Mouse (Mus musculus): ENCODE measurements around the gene Cdk7. TPM values are rescaled to one million over a fixed set of nuclear protein-coding genes. Genes with fewer than 3 reads are reported as not detected.
"Not testable (repeated sequence)": the region's sequence is repeated elsewhere in the genome, so short reads cannot be mapped to it uniquely, and the experiment has no call there.

The Cdk7 gene
- polyA plus RNA-seq, 1 experiment from 2014 or later, result 50.7 TPM

DNA sequence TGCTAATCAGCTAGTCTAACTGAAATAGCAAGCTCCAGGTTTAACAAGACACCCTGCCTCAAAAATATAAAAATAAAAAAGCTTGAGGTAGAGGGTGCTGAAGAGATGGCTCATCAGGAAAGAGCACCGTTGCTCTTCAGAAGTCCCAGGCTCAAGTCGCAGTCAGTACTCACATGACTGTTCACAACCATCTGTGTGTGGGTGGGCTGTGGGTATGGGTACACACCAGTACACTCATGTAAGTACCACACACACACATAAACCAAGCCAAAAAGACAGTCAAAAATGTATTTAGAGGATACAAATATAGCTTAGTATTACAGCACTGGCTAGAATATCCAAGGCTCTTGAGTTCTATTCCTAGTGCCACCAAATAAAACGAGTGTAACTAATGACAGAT is 15.4 kb upstream of the Cdk7 start:
- ATAC-seq (ENCODE audit: low FRiP score), result no peak
- Histone ChIP-seq H3K36me3 (no peaks in the 10 kb centered on the region), H3K27me3 (no peaks in the 10 kb centered on the region), H3K9ac (no peak overlapping the region), H3K4me3 (no peak overlapping the region), H3K4me2 (no peak overlapping the region), H3K9me3 (no peaks in the 10 kb centered on the region), H3K27ac (no peak overlapping the region), H3K4me1 (replicated peaks) (peaks cover 14% of the 10 kb centered on the region)
- WGBS, result 93% methylated on average over 3 of the region's 3 CpGs

DNA sequence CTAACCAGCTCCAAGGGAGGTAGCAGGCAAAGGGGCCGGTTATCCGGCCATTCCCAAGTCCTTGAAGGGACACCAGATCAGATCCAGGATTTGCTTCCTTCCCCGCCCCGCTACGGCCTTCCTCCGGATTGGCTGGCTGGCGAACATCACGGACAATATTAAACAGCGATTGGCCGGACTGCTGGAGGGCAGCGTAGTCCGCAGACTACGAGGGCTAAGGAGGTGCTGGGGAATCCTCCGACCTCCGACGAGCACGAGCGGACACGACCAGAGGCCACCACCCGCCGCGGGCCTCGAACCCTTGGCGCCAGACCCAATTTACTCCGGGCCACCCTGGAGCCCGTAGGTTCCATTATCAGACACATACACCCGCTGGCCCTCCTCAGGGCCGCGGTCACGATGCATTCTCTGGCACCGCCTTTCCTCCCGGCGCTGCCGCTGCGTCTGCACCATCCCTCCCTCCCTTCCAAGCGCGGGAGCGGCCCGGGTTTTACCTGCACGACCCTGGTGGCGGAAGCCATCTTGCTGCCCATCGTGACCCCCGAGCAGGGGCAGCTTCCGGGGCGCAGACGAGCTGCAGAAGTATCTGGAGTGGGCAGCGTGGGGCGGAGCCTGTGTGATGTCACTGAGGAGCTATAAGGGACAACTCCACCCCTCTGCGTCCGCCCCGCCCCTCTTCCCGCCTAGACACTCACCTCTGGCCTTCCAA is 13.5 kb upstream of the Cdk7 start, which contains the start of gene Mrps36:
TSS of gene Mrps36 (minus strand) at position 624 of the 709 bp plus-strand sequence.
- ATAC-seq (ENCODE audit: low FRiP score), result peak; percentile 97
- Histone ChIP-seq H3K27ac (peak within 1 kb of the TSS; percentile 98), H3K27me3 (no peaks in the 10 kb centered on the region), H3K9me3 (no peaks in the 10 kb centered on the region), H3K4me1 (replicated peaks) (peaks cover 14% of the 10 kb centered on the region), H3K4me3 (peak within 1 kb of the TSS; percentile 79), H3K36me3 (0 out of 2 replicates have a peak, but pooled peaks cover 7% of the 10 kb centered on the region), H3K4me2 (peak within 1 kb of the TSS; percentile 59), H3K9ac (peak within 1 kb of the TSS; percentile 86)
- WGBS, result under 1% methylated on average over 52 of the region's 52 CpGs

DNA sequence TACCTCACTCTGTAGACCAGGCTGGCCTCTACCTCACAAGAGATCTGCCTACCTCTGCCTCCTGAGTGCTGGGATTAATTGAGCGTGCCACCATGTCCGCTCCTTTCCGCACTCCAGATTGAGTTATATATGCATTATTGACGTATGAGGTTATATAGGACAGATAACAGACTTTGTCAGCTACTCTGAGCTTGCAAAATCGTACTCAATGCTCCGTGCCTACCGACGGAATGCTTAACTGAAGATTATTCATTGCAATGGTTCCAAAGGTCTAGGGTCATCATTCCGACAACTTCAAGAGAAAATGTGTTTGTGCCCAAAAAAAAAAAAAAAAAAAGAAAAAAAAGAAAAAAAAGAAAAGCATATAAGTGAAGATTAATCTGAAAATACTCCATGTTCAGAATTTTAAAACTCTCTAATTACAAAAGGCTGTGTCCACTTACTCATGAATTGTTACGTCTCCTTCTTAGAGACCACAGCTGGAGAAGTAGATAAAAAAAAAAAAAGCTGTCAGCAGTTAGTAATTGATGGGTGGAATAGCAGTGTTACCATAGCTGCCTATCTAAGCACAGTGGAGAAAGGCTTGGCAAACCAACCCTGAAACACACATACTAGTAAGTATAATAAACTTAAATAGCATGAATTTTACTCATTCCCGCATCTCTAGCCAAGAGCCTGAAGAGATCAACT is 12.8 kb upstream of the Cdk7 start:
- ATAC-seq (ENCODE audit: low FRiP score), result peak; percentile 72
- 66% methylated on average over 11 of the region's 11 CpGs for WGBS
- peak overlapping the region; percentile 98 for H3K27ac ChIP-seq
- peaks cover 14% of the 10 kb centered on the region for H3K4me1 ChIP-seq (replicated peaks)
- no peaks in the 10 kb centered on the region for H3K27me3 ChIP-seq
- H3K9ac ChIP-seq, result peak overlapping the region; percentile 86
- peak overlapping the region; percentile 79 for H3K4me3 ChIP-seq
- H3K36me3 ChIP-seq, result peaks cover 10% of the 10 kb centered on the region
- peak overlapping the region; percentile 59 for H3K4me2 ChIP-seq
- H3K9me3 ChIP-seq, result no peaks in the 10 kb centered on the region

DNA sequence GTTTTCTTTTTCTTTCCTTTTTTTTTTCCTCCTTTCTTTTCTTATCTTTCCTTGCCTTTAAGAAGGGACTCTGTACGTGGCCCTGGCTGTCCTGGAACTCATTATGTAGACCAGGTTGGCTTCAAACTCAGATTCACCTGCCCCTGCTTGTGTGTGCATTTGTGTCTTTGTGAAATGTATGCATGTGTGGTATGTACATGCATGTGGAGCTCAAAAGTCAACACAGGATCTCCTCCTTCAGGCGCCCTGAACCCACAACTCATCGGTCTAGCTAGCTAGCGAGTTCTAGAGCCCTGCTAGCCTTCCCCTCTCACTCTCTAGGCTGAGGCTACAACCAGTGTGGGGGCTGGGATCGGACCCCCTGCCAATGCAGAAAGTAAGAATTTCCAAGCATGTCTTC is 12.1 kb upstream of the Cdk7 start:
- Histone ChIP-seq H3K4me2 (0 out of 2 replicates have a peak overlapping the region, but pooled peaks have one; percentile 59), H3K9me3 (no peaks in the 10 kb centered on the region), H3K4me3 (no peak overlapping the region), H3K9ac (no peak overlapping the region), H3K27ac (no peak overlapping the region), H3K27me3 (no peaks in the 10 kb centered on the region), H3K36me3 (peaks cover 15% of the 10 kb centered on the region), H3K4me1 (replicated peaks) (peaks cover 14% of the 10 kb centered on the region)
- WGBS, result 91% methylated on average over 5 of the region's 5 CpGs
- no peak for ATAC-seq (ENCODE audit: low FRiP score)

DNA sequence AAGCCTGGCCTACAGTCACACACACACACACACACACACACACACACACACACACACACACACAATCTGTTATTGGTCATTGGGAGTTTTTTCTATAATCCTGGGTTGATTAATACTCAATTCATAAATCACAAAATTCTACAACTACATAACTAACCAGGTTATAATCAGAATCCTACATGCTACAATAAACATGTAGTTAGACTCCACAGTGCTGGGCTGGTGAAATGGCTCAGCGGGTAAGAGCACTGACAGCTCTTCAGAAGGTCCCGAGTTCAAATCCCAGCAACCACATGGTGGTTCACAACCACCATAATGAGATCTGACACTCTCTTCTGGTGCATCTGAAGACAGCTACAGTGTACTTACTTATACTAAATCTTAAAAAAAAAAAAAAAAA is 2.0 kb upstream of the Cdk7 start:
- WGBS, result 98% methylated on average over 2 of the region's 2 CpGs

DNA sequence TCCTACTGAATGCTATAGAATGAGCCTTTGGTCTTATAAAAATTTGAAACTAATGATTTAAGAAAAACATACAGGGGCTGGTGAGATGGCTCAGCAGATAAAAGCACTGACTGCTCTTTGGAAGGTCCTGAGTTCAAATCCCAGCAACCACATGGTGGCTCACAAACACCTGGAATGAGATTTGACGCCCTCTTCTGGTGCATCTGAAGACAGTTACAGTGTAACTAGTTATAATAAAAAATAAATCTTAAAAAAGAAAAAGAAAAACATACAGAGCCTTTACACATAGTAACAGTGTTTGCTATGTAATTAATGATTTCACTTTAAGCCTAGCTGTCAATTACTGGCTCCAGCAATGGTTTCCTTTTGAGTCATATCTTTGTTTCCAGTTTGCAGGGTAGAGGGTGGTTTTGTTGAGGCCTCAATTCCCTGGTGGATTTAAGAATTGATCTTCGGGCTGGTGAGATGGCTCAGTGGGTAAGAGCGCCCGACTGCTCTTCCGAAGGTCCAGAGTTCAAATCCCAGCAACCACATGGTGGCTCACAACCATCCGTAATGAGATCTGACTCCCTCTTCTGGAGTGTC is 815 bp upstream of the Cdk7 start:
- Histone ChIP-seq H3K36me3 (peaks cover 27% of the 10 kb centered on the region), H3K4me3 (peak overlapping the region; percentile 74; the same call in 1 of the 2 replicates), H3K4me2 (peak overlapping the region; percentile 95), H3K4me1 (replicated peaks) (peaks cover 24% of the 10 kb centered on the region)
- WGBS, result 93% methylated on average over 6 of the region's 6 CpGs
- not testable (repeated sequence) for H3K27me3 ChIP-seq; H3K9me3 ChIP-seq; H3K9ac ChIP-seq; ATAC-seq (ENCODE audit: low FRiP score); H3K27ac ChIP-seq

More for the DNA sequence above, 2.0 kb upstream of the Cdk7 start:
- H3K27me3 ChIP-seq, result no peaks in the 10 kb centered on the region
- H3K9ac ChIP-seq, result no peak overlapping the region
- no peak overlapping the region for H3K4me3 ChIP-seq
- H3K9me3 ChIP-seq, result no peaks in the 10 kb centered on the region
- no peak overlapping the region for H3K27ac ChIP-seq
- no peak overlapping the region for H3K4me2 ChIP-seq
- H3K4me1 ChIP-seq (replicated peaks), result peaks cover 21% of the 10 kb centered on the region
- peaks cover 29% of the 10 kb centered on the region for H3K36me3 ChIP-seq
- ATAC-seq (ENCODE audit: low FRiP score), result no peak

DNA sequence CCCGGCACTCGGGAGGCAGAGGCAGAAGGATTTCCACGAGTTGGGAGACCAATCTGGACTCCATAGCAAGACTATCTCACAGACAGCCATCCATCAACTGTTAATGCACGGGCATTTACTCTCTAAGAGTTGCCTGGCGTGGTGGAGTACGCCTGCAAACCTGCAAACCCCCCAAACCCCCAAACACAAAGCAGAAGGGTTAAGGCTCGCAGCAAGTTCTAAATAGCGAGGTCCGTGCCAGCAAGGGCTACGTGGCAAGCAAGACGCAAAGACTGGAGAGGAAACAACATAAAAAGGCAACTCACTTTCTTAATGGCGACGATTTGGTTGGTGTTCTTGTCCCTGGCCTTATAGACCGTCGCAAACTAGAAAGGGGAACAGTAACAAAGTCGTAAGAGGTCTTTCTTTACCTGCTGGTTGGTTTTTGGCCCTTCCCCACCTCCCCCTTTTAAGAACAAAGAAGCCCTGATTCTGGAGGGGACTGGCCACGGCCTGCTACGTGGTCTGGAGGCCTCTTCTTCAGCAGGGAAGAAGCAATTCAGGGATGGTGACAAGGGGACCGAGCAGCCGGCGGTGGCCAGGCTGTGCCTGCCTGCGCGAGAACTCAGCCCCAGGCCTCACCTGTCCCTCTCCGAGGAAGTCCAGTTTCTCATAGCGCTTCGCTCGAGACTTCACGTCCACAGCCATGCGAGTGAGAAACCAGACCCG is 432 bp downstream of the Cdk7 start:
- 1% methylated on average over 30 of the region's 30 CpGs for WGBS

DNA sequence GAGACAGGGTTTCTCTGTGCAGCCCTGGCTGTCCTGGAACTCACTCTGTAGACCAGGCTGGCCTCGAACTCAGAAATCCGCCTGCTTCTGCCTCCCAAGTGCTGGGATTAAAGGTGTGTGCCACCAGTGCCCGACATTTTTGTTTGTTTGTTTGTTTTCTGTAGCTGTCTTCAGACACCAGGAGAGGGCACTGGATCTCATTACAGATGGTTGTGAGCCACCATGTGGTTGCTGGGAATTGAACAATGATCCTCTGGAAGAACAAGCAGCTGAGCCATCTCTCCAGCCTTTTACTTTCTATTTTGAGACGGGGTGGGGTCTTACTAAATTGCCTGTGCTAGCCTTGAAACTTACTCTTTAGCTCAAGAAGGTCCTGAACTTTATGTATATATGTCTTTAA is 2.2 kb downstream of the Cdk7 start:
- H3K4me1 ChIP-seq (replicated peaks), result peaks cover 37% of the 10 kb centered on the region
- peaks cover 22% of the 10 kb centered on the region for H3K36me3 ChIP-seq
- H3K27me3 ChIP-seq; H3K9ac ChIP-seq; ATAC-seq (ENCODE audit: low FRiP score); H3K4me2 ChIP-seq; H3K9me3 ChIP-seq; H3K27ac ChIP-seq: not testable (repeated sequence)
- WGBS, result 92% methylated on average over 4 of the region's 4 CpGs
- H3K4me3 ChIP-seq, result 0 out of 2 replicates have a peak overlapping the region, but pooled peaks have one; percentile 74

More for the DNA sequence above, 432 bp downstream of the Cdk7 start:
- Histone ChIP-seq H3K36me3 (peaks cover 21% of the 10 kb centered on the region), H3K27ac (peak overlapping the region; percentile 87), H3K4me2 (peak overlapping the region; percentile 95), H3K9ac (peak overlapping the region; percentile 91), H3K4me3 (peak overlapping the region; percentile 74), H3K9me3 (no peaks in the 10 kb centered on the region), H3K27me3 (no peaks in the 10 kb centered on the region), H3K4me1 (replicated peaks) (peaks cover 24% of the 10 kb centered on the region)
- peak; percentile 92 for ATAC-seq (ENCODE audit: low FRiP score)

DNA sequence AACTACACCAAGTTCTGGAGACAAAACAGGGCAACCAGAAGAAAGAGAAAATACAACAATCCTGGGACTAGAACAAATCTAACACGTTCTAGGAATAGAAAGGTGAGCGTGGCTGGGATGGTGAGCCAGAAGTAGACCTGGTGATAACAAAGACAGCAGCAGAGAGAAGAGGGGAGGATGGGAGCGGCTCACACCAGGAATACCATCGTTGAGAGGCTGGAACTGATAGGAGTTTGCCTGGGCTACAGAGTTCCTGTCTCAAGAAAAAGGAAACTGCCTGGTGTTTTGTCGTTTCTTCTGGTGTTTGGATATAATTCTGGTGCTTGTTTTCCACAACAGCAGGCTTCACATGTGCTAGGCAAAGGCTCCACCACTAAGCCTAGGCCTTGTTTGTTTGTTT is 2.7 kb downstream of the Cdk7 start:
- ATAC-seq (ENCODE audit: low FRiP score), result no peak
- 95% methylated on average over 5 of the region's 5 CpGs for WGBS
- H3K4me2 ChIP-seq, result no peak overlapping the region

DNA sequence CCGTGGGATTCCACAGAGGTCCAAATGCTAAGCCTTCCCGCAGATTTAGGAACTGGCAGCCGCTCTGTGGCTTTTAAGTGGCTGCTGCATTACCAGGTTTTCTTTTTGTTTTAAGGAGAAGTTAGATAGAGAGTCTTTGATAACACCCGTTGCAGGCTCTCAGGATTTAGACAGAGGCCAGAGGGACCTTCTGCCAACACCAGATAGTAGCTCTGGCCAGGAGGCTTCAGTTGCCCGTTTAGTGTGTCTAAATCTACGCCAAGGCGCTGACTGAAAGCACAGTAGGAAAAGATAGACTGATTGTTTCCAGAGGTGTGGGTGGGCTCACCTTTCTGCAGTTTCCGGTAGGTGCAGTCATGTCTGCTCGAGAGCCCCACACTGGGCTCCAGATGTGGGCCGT is 5.5 kb downstream of the Cdk7 start:
- peaks cover 39% of the 10 kb centered on the region for H3K36me3 ChIP-seq
- H3K9ac ChIP-seq, result no peak overlapping the region
- WGBS, result 92% methylated on average over 10 of the region's 10 CpGs
- no peak overlapping the region for H3K4me3 ChIP-seq
- no peak overlapping the region for H3K27ac ChIP-seq
- ATAC-seq (ENCODE audit: low FRiP score), result no peak
- no peaks in the 10 kb centered on the region for H3K27me3 ChIP-seq
- no peak overlapping the region for H3K4me2 ChIP-seq
- H3K4me1 ChIP-seq (replicated peaks), result peaks cover 37% of the 10 kb centered on the region
- H3K9me3 ChIP-seq, result no peaks in the 10 kb centered on the region

More for the DNA sequence above, 2.7 kb downstream of the Cdk7 start:
- no peaks in the 10 kb centered on the region for H3K27me3 ChIP-seq
- H3K36me3 ChIP-seq, result peaks cover 22% of the 10 kb centered on the region
- peaks cover 37% of the 10 kb centered on the region for H3K4me1 ChIP-seq (replicated peaks)
- H3K27ac ChIP-seq, result no peak overlapping the region
- H3K9ac ChIP-seq, result no peak overlapping the region
- no peaks in the 10 kb centered on the region for H3K9me3 ChIP-seq
- H3K4me3 ChIP-seq, result no peak overlapping the region

DNA sequence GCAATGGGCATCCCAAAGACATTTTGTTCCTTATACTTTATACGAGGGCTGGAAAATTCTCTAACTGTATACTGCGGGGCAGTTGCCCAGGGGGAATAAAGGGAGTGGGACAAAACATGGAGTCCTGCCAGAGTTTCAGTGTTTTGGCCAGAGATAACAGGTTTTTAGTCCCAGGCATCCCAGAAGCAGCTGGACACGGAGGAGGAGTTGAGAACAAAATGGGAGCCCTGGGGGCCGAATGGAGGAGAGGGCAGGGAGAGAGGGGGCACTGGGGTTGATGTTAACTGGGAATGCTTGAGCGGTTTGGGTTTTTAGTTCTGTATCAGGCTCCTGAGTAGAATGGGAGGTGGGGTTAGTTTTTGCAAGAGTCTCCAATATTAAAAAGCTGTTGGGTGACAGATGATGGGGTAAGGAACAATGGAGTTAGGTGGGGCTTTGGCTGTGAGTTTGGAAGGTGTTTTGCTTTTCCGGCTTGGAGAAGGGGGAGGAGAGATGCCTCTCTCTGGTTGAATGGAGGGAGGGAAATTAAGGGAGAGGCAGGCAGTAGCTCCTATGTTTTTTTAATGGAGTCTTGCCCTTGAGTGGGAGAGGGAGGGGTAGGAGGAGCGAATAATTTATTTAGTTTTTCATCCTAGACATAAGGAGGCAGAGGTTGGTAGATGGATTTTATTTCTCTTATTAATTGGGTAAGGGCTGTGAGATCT is 6.5 kb downstream of the Cdk7 start:
- H3K9me3 ChIP-seq, result no peaks in the 10 kb centered on the region
- peaks cover 28% of the 10 kb centered on the region for H3K4me1 ChIP-seq (replicated peaks)
- H3K9ac ChIP-seq, result no peak overlapping the region
- 72% methylated on average over 7 of the region's 7 CpGs for WGBS
- no peaks in the 10 kb centered on the region for H3K27me3 ChIP-seq
- H3K36me3 ChIP-seq, result peaks cover 42% of the 10 kb centered on the region
- peak; percentile 57; the same call in 1 of the 2 replicates for ATAC-seq (ENCODE audit: low FRiP score)
- H3K27ac ChIP-seq, result no peak overlapping the region; the same call in 1 of the 2 replicates
- H3K4me3 ChIP-seq, result no peak overlapping the region
- no peak overlapping the region for H3K4me2 ChIP-seq

Measured in hindbrain, embryonic 13.5 days (tissue).